Mouse (Mus musculus): ENCODE data around the gene Slc7a1. TPM values are rescaled to one million over a fixed set of nuclear protein-coding genes. Genes with fewer than 3 reads are reported as not detected.

Gene Slc7a1
- polyA plus RNA-seq, 1 experiment: 0.95 TPM

DNA sequence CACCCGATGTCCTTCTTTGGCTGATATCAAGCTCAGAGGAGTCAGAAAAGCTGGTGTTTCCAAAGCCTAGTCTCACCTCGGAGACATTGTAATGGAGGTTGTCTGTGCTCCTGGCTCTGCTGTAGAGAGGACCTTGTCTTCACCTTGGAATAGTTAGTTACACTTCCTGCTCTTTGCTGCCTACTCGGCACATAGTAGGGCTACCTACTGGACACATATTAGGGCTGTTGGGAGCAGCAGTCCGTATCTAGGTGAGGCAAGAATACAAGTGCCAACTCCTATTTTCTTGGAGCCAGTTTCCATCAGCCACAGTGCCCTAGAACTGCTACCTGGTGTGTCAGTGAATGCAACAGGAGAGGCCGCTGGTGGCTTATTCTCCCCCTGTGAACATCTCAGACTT lies 112.2 kb downstream of the Slc7a1 start:
- H3K4me3 ChIP-seq (ENCODE audit: insufficient read depth, low read depth, low read length): no peak overlapping the region
- H3K4me1 ChIP-seq (ENCODE audit: control insufficient read depth, insufficient read depth, insufficient read length, low read length): no peaks in the 10 kb centered on the region
- no peak overlapping the region for H3K27ac ChIP-seq (replicated peaks; ENCODE audit: low read depth, low read length)

GRCm38 (mm10) chr5:148283584-148283983 lies 116.1 kb downstream of the Slc7a1 start:
- H3K4me1 ChIP-seq (ENCODE audit: control insufficient read depth, insufficient read depth, insufficient read length, low read length): no peaks in the 10 kb centered on the region
- H3K4me3 ChIP-seq (ENCODE audit: insufficient read depth, low read depth, low read length): no peak overlapping the region
- no peak overlapping the region for H3K27ac ChIP-seq (replicated peaks; ENCODE audit: low read depth, low read length)

GRCm38 (mm10) chr5:148283177-148283576 lies 116.5 kb downstream of the Slc7a1 start:
- Histone ChIP-seq H3K4me3 (ENCODE audit: insufficient read depth, low read depth, low read length) (no peak overlapping the region), H3K27ac (replicated peaks; ENCODE audit: low read depth, low read length) (no peak overlapping the region), H3K4me1 (ENCODE audit: control insufficient read depth, insufficient read depth, insufficient read length, low read length) (no peaks in the 10 kb centered on the region)

DNA sequence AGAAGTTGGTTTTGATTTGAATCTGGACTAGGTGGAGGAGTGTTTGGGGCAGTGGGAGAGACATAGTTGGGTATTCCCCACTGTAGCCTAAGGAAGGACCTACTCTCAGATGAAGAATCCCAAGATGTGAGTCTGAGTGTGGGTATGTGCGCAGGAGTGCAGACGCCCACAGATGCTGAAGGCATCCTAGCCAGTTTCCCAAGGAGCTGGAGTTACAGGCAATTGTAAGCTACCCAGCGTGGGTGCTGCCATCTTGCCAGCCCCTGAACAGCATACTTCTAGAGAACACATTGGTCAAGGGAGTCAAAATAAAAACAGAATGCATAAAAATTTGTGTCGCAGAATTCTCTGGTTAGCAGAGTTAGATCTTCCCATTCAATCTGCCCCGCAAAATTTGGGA lies 117.1 kb downstream of the Slc7a1 start:
- Histone ChIP-seq H3K4me1 (ENCODE audit: control insufficient read depth, insufficient read depth, insufficient read length, low read length) (no peaks in the 10 kb centered on the region), H3K4me3 (ENCODE audit: insufficient read depth, low read depth, low read length) (no peak overlapping the region), H3K27ac (replicated peaks; ENCODE audit: low read depth, low read length) (no peak overlapping the region)

GRCm38 (mm10) chr5:148282093-148282492 lies 117.6 kb downstream of the Slc7a1 start:
- no peak overlapping the region for H3K4me3 ChIP-seq (ENCODE audit: insufficient read depth, low read depth, low read length)
- H3K27ac ChIP-seq (replicated peaks; ENCODE audit: low read depth, low read length): no peak overlapping the region
- no peaks in the 10 kb centered on the region for H3K4me1 ChIP-seq (ENCODE audit: control insufficient read depth, insufficient read depth, insufficient read length, low read length)

DNA sequence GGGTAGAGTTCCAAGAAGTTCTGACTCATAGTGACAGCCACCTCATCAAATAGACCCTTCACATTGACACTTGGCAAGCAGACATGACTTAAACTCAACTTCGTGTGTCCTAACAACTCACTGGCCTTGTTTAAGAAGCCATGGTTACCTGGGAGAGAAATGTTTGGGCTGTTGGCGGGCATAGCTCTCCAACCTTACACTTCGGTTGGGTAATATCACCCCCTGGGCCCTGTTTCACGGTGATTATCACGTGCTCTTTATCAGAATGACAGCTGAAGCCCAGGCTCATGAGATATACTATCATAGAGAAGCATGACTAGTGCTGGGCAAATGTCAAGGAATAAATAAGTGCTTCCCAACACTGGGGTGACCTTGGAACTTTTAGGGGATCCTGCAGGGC lies 119.4 kb downstream of the Slc7a1 start:
- H3K4me3 ChIP-seq (ENCODE audit: insufficient read depth, low read depth, low read length): no peak overlapping the region
- H3K27ac ChIP-seq (replicated peaks; ENCODE audit: low read depth, low read length): no peak overlapping the region

GRCm38 (mm10) chr5:148278233-148278632 lies 121.5 kb downstream of the Slc7a1 start:
- Histone ChIP-seq H3K4me3 (ENCODE audit: insufficient read depth, low read depth, low read length) (no peak overlapping the region), H3K4me1 (ENCODE audit: control insufficient read depth, insufficient read depth, insufficient read length, low read length) (no peaks in the 10 kb centered on the region), H3K27ac (replicated peaks; ENCODE audit: low read depth, low read length) (no peak overlapping the region)

More for the DNA sequence above, 119.4 kb downstream of the Slc7a1 start:
- H3K4me1 ChIP-seq (ENCODE audit: control insufficient read depth, insufficient read depth, insufficient read length, low read length): no peaks in the 10 kb centered on the region

Other genes with a start within 250 kb of the Slc7a1 start
- gene Ubl3, start 152.9 kb upstream of the Slc7a1 start, polyA plus RNA-seq (2012; ENCODE audit: insufficient read depth, insufficient read length, missing spikeins): 101 and 104 TPM in 2 replicates